Mouse (Mus musculus): ENCODE data around the gene Depdc5.

- TF ChIP-seq MYOG (IDR thresholded peaks at IDR 0.05; ENCODE audit: control insufficient read depth in 1 of 3, insufficient read depth in 1 of 3, insufficient read length in 2 of 3, low read depth in 2 of 3) (no peak), TCF12 (IDR thresholded peaks at IDR 0.05; ENCODE audit: insufficient read depth, poor library complexity, severe bottlenecking) (no peak), POLR2A (IDR thresholded peaks at IDR 0.05; ENCODE audit: insufficient read length, low read depth) (no peak), MAX (IDR thresholded peaks at IDR 0.05; ENCODE audit: low read depth) (no peak), CEBPB (IDR thresholded peaks at IDR 0.05; ENCODE audit: insufficient read depth, poor library complexity, severe bottlenecking) (no peak), TCF3 (IDR thresholded peaks at IDR 0.05; ENCODE audit: insufficient read length, low read depth) (no peak), USF1 (IDR thresholded peaks at IDR 0.05; ENCODE audit: low read depth) (no peak), E2F4 (IDR thresholded peaks at IDR 0.05; ENCODE audit: insufficient read depth) (no peak), MYOD1 (IDR thresholded peaks at IDR 0.05; ENCODE audit: control insufficient read depth in 1 of 3, insufficient read length in 2 of 3, low read depth in 2 of 3) (no peak), POLR2AphosphoS2 (IDR thresholded peaks at IDR 0.05; ENCODE audit: insufficient read length, low read depth) (no peak), REST (IDR thresholded peaks at IDR 0.05; ENCODE audit: insufficient read depth, insufficient read length) (no peak), SRF (IDR thresholded peaks at IDR 0.05; ENCODE audit: control insufficient read depth, insufficient read length, low read depth) (no peak)
Observed at GRCm38 (mm10) chr5:32849178-32849577, 14.3 kb upstream of the Depdc5 start.

Measured in myocyte (in vitro differentiated cells).